Mouse (Mus musculus): ENCODE data around the gene Taf1d.

GRCm38 (mm10) chr9:15288402-15288801 is 17.6 kb upstream of the Taf1d start:
- no peak for TF ChIP-seq CTCF (IDR thresholded peaks at IDR 0.05; ENCODE audit: low read depth, low read length)
- TF ChIP-seq EP300 (IDR thresholded peaks at IDR 0.05; ENCODE audit: insufficient read depth, low read depth, low read length), result no peak
- TF ChIP-seq POLR2A (IDR thresholded peaks at IDR 0.05; ENCODE audit: insufficient read depth, low read length), result no peak
